Mouse (Mus musculus) adrenal gland, adult 18-20 months (tissue): ENCODE data around the gene Capn2. TPM values are rescaled to one million over a fixed set of nuclear protein-coding genes. Genes with fewer than 3 reads are reported as not detected.
A peak's percentile ranks its signal among the peaks of the same experiment; 100 is the strongest.

ENCODE experiments used
- DNase-seq, 2 experiments: peaks; one replicate each; pipeline ENCODE4 v3.0.0; 2021 to 2022; ENCODE audit warnings: low spot score in 2 of 2
- total RNA-seq, 2 experiments: library from RNA; stranded (reverse); gene quantifications; 1 replicate in 1 of 2; 2 replicates in 1 of 2; pipeline ENCODE4 v1.2.3; 2021

Gene Capn2
- total RNA-seq, 2 experiments from 2014 or later: 63.1 to 122 TPM

DNA sequence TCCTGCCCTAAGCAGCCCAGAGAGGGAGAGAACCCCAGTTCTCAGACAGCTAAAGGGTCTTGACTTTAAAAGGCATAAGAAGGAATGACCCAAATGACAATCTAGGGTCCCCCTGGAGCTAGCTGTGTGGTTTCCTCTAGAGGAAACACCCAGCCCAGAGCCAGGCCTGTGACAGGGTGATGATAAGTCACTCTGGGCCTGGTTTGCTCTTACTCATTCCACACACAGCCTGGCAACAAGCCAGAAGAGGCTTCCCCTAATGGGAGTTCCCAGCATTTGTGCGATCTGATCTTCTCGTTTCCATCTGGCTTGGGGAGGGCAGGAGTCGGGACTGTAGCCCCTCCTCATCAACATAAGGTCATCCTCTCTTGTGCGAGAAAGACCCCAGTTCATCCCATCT is 13.2 kb downstream of the Capn2 start:
- DNase-seq: peak; percentile 68 to 73

DNA sequence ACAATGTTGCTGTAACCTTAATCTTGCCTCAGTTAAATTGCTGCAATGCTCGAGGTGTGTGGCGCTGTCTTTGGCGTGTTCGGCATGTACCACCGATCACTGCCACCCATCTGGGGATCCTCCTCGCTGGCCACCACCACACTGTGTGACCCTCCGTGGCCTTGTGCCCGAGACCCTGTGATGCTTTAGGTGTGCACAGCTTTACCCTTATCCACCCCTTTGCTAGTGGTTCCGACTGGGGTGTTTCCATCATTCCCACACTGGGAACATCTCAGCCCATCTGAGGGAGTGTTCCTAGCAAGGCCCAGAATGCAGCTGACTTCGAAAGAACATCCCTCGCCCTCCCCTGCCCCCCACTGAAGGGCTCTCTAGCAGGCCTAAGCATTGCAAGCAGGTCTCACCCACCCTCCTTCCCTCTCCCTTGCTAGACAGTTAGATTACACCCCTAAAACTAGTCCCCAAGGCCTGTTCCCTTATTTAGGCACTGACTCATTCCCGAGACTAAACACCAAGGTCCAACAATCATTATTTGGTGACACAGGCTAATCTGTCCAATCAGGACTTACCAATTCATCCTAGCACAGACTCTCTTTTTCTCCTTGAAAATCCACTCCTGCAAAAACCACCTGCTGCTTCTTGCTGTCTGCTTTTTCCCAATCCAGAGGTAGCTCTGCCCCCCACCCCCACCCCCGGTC is 14.1 kb downstream of the Capn2 start:
- no peak for DNase-seq

DNA sequence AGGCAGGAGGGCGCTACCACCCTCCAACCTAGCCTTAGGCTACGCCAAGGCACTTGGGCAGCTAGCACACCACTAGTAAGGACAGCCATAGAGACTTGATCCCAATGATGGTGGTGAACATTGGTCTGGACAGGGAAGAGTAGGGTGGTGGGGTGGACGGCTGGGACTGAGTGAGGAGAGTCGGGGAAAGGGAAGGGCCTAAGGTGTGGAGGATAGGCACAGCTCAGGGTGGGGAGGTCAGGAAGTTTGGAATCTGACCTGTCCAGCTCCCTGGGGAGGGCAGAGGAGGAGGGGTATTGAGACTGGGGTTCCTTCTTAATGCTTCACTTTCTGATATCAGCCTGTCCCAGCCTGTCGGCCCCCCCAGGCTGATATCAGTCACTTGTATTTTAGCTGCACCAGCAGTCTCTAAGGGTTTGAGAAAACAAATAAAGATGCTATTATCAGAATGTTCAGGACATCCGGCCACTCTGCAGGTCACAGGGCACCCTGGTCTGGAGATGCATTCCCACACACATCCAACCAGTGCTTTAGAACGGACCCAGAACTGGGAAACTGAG is 14.8 kb downstream of the Capn2 start:
- DNase-seq: no peak

DNA sequence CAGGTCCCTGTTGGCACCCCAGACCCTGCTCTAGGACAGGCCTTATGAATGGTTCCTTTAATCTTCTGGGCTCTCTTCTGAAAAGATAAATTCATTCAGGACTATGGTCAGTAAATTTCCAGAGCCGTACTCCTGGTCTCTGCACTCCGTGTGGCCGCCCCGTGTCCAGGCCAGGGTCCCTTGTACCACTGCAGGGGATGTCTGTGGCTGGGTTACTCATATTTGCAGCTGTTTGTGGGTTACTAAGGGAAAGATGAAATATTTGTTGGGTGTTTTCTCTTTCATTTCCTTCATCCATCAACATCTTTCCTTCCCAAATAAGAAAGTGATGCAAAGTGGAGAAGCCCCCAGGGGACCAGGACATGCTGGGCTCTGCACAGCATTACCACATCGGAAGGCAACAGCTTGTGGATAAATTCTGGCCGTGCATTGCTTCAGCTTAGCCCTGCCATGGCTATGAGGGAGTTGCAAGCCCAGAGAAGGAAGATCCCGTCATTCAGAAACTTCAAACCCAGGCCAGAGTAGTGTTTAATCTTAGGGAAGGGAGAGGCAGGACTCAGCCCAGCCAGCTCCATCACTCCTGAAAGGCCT is 15.5 kb downstream of the Capn2 start:
- no peak for DNase-seq

DNA sequence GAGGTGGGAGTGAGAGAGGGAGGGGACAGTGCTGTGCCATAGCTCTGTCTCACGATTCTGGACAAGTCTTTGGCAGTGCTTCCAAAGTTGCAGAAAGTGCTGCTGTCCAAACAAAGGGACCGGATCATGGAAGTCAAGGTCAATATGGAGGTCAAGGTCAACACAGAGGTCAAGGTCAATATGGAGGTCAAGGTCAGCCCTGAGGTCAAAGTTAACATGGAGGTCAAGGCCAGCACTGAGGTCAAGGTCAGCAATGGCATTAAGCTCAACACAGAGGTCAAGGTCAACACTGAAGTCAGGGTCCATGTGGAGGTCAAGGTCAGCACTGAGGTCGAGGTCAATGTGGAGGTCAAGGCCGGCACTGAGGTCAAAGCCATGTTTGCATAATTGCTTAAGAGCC is 16.6 kb downstream of the Capn2 start:
- DNase-seq: no peak

DNA sequence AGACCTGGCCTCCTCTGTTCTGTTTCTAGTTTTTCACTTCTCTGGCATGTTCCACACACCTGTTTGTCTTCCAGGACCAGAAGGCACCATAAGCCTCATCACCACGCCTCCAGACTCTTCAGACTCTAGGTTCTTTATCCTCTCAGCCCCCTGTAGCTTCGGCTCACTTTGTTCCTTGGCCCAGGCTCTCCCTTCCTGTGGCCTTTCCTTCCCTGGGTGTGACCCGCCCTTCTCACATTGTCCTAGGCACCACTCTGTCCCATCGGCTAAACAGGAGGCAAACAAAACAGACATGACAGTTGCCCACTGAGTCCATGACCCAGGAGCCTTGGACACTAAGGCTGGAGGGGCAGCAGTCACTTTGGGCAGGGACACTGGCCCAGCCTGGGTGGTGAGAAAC is 17.2 kb downstream of the Capn2 start:
- no peak for DNase-seq

DNA sequence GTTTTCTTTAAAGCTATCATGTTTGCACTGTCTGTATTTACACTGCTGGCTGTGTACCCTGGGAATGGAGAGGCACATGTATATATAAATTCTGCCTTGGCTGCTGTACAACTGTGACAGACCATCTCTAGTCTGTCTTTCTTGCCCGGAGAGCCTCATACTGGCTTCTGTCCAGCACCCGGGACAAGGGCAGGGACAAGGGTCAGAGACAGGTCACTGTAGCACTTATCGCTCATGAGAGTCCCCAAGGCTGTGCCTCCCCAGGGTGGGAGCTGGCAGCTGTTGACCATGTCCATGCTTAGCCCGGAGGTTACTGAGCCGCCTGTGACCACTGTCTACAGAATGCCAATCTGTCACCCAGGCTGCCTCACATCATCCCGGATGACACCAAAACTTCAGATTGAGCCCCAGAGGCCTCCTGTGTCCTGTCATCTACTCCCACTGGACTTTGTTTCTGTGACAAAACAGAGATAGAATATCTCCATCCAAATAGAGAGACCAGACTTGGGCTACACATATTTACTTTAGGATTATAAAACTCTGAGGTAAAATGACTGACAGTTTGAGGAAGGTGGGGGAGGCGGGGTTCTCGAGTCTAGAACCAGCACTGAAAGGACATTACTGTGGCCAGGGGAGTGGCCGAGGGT is 17.8 kb downstream of the Capn2 start:
- DNase-seq: no peak

DNA sequence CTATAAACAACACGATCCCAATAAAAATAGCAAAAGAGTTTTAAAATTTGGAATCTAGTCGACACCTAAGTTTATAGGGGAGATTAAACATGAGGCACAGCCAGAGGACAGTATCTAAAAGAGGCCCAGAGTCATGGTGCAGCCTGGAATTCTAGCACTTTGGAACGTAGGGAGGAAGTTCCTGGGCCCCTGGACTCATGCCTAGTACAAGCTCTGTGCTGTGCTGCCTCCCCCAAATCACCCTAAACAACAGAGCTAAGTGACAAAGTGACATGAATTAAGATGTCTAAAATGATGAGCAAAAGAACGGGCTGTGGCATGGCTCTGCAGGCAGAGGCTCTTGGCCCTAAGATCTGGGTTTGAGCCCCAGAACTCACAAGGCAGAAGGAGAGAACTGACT is 19.7 kb downstream of the Capn2 start:
- DNase-seq: no peak

DNA sequence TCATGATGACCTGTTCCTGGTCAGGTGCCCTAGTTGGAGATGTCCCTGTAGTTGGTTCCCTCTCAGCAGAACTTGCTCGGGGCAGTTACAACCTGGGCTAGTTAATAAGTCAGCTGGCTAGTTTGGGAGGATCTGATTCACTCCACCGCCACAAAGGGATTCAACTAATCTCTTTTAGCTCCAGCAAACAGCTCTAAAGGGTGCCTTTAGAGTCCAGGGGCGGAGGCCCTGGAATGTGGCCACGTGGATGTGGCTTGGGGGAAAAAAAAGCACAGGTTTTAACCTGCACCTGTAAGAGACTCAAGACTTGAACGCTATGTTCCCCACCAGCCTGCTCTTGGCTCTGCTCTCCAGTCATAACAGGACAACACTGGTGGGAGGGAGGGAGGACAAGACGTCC is 20.7 kb downstream of the Capn2 start:
- no peak for DNase-seq

DNA sequence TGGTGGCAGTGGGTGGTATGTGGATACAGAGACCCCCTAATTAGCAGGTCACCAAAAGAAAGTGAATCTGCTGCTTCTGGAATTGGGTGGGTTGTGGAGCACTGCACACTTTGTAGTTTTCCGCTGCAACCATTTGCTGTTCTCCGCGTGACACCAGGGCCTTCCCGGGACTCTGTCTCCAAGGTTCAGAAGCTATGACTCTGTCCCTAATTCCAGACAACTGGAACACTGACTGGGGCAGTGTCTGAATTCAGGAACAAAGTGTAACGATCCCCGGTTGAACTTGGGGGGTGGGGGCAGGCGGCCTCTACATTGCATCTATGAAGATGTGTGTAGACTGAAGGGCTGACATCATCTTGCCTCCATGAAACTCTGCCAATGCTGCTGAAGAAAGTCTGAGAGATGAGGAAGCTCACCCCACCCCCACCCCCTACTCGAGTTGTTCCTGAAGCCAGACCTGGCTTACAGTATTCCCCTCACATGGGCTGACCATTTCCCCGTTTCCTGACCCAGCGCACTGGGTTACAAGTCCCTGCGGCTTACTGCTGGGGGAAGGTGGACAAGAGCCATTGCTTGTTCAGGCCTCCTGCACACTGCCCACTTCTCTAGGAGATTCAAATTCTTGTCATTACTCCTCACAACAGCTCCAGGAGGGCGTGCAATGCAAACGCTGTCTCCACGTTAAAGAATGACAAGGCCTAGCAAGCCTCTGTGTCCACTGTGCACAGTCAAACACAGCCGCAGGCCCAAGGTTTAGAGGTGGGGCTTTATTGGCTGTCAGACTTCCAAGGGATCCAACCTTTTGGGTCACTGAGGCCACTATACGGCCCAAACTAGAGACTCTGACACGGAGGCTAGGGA is 22.9 kb downstream of the Capn2 start:
- no peak for DNase-seq

DNA sequence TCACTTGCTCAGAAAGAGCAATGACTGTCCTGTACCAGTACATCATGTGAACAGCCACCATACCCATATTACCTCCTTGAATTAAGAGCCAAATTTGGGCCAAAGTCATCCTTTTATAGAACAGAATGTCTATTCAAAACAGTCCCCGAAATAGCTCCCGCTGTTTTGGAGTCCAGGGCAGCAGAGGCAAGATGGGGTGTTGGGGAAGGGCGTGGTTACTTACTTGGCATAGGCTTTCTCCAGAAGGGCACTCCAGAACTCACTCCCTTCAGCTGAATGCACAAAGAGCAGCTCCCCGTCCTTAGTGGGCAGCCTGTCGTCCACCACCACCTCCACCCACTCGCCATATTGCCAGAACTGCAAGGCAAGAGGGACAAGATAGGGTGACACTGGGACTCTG is 25.6 kb downstream of the Capn2 start:
- no peak for DNase-seq

DNA sequence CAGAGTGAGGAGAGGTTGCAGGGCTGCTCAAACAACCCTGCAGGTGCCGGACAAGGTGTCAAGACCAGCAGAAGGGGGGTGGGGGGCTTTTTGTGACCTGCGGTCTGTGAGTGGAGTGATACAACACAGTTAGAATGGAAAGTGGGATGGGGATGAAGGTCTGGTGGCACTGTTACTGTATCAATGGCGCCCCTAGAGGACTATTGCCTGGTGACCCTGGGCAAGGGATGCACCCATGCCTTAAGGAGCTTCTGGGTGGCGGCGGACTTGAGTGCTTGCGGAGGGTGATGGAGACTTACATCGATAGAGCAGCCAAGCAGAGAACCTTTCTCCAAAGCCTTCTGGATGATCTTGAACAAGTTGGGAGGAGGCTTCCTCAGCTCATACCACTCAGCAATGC is 26.8 kb downstream of the Capn2 start:
- DNase-seq: no peak

DNA sequence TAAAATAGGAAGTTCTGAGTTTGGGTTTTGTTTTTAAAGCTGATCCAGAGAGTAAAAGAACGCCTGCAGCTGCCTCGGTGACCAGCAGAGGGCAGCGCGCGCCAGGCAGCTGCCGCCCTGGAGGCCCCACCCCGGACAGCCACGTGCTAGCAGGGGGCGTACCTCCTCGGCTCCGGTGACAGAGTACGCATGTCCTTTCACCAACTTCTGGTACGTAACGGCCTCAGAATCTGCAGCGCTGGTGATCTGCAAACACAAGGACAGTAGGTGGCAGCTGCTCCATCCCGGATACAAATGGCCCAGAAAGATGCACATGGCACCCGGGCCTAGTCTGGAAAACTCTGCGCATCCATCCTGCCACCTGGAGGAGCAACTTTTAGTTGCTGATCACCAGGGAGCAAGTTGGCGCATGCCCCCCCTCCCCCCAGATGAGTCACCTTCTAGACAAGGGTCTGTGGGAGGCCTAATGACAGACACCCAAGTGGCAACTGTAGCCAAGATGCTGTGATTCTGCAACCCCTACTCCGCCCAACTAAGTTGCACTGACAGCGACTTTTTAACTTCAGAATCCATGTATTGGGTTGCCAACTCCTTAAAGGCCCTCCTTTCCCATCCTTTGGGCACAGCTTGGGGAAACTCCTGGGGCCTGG is 27.5 kb downstream of the Capn2 start:
- DNase-seq: peak; percentile 90 to 95

DNA sequence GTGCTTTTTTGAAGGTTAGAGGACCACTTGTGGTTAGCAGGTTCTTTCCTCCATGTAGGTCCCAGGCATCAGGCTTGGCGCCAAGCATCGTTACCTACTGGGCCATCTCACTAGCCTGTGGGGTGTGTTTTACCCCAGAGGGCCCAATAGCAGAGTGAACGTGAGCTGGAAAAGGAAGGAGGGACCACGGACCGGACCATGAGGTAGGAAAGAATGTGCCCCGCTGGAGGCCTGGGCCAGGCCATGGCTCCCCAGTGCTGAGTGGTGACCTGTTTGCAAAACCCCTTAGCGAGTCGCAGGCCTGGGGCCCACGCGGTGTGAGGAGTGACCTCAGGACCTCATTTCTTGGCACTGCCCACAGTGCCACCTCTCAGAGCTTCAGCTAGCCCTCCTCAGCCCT is 28.9 kb downstream of the Capn2 start:
- no peak for DNase-seq

DNA sequence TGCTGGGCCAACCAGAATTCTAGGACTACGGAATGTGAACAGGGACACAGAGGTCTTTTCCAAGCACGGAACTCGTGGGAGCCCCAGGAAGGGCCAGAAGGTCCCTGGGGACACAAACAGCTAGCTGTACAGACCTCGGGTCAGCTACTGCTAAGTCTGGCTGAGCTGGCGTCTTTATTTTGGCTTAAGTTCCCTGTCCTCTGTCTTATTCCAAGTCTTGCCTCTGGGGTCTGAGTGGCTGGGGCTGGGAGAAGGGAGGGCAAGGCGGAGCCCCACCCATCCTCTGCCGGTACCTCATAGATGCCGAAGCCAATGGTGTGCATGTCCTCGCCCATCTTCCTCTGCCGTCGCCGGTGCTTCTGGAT is 33.5 kb downstream of the Capn2 start:
- no peak for DNase-seq

DNA sequence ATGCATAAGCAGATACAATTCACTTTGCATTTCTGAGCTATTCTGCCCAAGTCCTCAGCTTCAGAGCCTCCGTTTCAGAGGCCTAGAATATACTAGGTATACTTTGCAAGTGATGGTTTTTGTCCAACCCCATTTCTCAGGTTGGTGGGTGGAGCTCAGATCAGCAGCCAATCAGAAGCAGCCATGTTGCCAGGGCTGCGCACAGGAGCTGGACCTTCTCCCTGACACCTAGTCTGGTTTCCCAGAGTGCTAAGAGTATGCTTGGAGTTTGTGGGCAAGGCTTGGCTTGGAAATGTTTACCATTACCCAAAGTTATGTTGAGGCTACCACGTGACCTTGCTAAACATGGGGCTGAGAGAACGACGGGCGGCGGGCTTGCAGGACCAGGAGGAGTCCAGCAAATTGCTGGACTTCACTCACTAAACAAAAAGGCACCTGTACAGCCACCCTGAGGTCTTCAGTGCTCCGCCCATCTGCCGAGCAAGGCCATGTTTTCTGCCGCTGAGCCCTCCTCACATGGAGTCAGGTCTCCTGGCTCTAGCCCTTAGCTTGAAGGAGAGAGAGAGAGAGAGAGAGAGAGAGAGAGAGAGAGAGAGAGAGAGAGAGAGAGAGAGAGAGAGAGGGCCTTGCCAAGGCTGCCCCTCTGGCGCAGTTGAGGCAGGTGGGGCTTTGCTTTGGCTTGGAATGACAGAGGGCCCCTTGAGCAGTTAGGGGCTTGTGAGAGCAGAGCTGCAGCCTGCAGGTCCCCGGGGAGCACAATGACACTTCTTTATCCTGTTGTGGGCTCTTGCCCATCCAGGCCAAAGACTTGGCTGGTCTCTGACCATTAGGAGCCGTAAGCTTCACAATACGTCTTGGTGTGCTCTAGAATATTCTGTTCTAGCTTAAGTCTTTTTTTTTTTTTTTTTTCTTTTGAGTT is 34.2 kb downstream of the Capn2 start:
- DNase-seq: no peak

DNA sequence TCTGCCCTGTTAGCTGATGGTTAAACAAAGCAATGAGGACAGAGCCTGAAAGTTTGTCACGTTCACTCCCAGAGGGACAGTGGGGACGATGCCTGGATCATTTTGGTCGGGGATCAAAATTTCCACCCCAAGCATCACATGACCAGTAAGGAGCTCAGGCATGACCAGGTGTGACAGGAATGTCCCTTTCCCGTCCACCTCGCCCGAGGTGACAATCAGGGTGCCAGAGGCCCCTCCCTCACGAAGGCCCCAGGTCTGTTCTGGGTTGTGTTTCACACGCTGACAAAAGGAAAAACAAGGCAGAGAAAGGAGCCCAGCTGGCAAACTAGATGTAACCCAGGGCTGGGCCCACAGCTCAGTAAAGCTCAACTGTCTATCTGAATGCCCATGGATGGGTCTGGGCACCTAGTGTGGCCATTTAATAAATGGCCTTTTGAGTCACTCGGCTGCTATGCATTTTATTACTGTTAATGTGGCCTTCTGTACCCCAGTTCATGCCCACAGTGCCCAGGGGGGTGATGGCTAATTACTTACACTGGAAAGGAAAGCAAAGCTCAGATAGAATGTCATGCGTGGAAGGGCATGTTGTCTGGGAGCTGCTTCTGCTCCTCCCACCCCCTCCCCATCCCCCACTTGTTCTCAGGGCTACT is 35.6 kb downstream of the Capn2 start:
- no peak for DNase-seq

DNA sequence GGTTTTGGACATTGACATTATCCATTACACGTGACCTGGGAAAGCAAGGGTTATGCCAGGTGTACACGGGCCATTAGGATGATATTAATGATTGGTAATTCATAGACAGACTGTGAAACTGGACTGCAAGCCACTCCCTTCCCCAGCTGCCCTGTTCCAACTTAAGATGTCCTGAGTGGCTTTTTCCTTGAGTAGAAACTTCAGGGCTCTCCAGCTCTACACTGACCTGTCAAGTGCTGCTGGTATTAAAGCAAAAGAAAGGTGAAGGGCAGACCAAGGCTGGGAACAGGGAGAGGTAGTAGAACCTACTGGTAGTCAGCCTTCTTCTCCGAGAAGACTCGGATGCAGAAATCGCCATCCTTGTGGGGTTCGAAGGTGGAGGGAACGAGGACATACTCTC is 36.3 kb downstream of the Capn2 start:
- no peak for DNase-seq

DNA sequence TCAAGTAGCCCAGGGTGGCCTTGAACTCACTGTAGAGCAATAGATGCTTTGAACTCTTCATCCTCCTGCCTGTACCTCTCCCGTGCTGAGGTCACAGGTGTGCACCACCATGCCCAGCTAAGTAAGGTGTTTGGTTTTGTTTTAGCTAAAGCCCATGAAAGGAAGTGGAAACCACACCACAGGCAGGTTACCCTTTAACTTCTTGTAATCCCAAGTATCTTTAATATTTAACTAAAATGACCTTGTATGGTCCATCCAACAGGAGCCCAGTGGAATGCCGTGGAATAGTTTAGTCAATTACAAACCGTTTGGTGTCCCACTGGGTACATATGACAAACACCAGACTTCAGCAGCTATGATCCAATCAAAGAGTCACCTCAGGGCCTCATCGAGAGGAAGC is 38.5 kb downstream of the Capn2 start:
- DNase-seq: no peak
